Mouse (Mus musculus) neural tube, embryonic 12.5 days (tissue): ENCODE results near the gene Kif5c. TPM values are rescaled to one million over a fixed set of nuclear protein-coding genes. Genes with fewer than 3 reads are reported as not detected.
A peak's percentile ranks its signal among the peaks of the same experiment; 100 is the strongest.

Experiments used
- ATAC-seq: fragments of 200-750 bp; cut with Nextera tagmentation; 2 replicates; pipeline ENCODE4 v1.8.0; 2017; ENCODE audit warnings: low read depth, mild to moderate bottlenecking, moderate TSS enrichment, moderate library complexity; ENCODE audit not compliant: low FRiP score
- H3K27ac ChIP-seq: fragments of 300-500 bp; sonication (generic); 2 replicates; pipeline ENCODE4 v1.5.1; 2016
- H3K27me3 ChIP-seq: fragments of 300-500 bp; sonication (generic); replicated peaks from 2 replicates; pipeline ENCODE4 v1.6.1; 2016; ENCODE audit warnings: mild to moderate bottlenecking
- H3K36me3 ChIP-seq: fragments of 300-500 bp; sonication (generic); 2 replicates; pipeline ENCODE4 v1.6.1; 2016; ENCODE audit warnings: mild to moderate bottlenecking
- H3K4me1 ChIP-seq: fragments of 300-500 bp; sonication (generic); 2 replicates; pipeline ENCODE4 v1.6.1; 2016
- H3K4me2 ChIP-seq: fragments of 300-500 bp; sonication (generic); replicated peaks from 2 replicates; pipeline ENCODE4 v1.6.1; 2016; ENCODE audit warnings: mild to moderate bottlenecking
- H3K4me3 ChIP-seq: fragments of 300-500 bp; sonication (generic); 2 replicates; pipeline ENCODE4 v1.5.1; 2016
- H3K9ac ChIP-seq: fragments of 300-500 bp; sonication (generic); 2 replicates; pipeline ENCODE4 v1.6.1; 2016; ENCODE audit warnings: mild to moderate bottlenecking
- H3K9me3 ChIP-seq: fragments of 300-500 bp; sonication (generic); 2 replicates; pipeline ENCODE4 v1.6.1; 2016; ENCODE audit warnings: mild to moderate bottlenecking
- WGBS: fragments of 180-500 bp; shearing (Covaris S2); methylation state at CpG from one replicate; pipeline ENCODE4 v1.1.7; 2016; 5-methylcytosine and 5-hydroxymethylcytosine counted together
- polyA plus RNA-seq: library from polyadenylated mRNA; unstranded; fragments of >200 nt; fragmentation: Nextera tagmentation; extraction: Ambion mirVana; gene quantifications from 2 replicates; pipeline ENCODE4 v1.2.1, GENCODE M21; 2016

Gene Kif5c
- polyA plus RNA-seq, 1 experiment from 2014 or later, result 168 TPM

DNA sequence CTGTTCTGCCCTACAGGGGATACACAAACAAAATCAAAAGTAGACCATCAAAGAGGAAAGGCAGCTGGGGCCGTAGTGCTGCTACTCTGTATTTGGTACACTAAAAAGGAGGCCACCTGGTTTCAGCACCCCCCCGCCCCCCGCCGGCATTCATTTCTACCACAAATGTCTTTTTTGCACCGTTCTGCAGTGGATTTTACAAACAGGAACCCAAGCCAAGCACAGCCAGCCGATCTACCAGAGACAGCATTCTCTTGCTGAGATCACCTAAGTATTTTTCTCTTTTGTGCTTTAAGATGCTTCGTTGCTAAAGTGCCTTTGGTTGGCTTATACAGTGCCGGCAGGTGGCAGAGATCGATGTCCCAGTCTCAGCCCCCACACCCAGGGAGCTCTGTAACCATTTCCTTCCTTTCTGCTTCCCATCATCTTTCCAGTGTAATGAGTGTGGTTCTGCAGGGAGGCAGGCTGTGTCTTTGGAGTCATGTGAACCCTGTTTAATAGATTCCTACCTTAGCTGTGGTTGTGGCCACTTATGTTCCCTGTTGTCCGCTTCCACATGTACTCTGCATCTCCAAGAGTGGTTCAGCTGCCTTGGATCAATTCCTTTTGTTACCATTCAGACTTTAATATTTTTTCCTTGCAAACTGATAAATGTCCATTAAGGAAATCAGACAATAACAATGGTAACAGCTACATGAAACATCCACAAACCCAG lies 110.0 kb downstream of the Kif5c start:
- no peak for ATAC-seq
- no peak overlapping the region for H3K4me2 ChIP-seq
- H3K9ac ChIP-seq, result no peak overlapping the region
- WGBS, result 88% methylated on average over 10 of the region's 10 CpGs
- H3K36me3 ChIP-seq, result peaks cover 45% of the 10 kb centered on the region
- no peaks in the 10 kb centered on the region for H3K4me1 ChIP-seq
- no peaks in the 10 kb centered on the region for H3K27me3 ChIP-seq
- H3K9me3 ChIP-seq, result no peaks in the 10 kb centered on the region
- H3K27ac ChIP-seq, result no peak overlapping the region
- H3K4me3 ChIP-seq, result no peak overlapping the region

- peaks cover 40% of the 10 kb centered on the region for H3K36me3 ChIP-seq
- no peak overlapping the region for H3K9ac ChIP-seq
- H3K4me3 ChIP-seq, result no peak overlapping the region
- ATAC-seq, result no peak
- H3K9me3 ChIP-seq, result no peaks in the 10 kb centered on the region
- no peak overlapping the region for H3K27ac ChIP-seq
- 77% methylated on average over 2 of the region's 2 CpGs for WGBS
- H3K4me2 ChIP-seq, result no peak overlapping the region
- H3K27me3 ChIP-seq, result no peaks in the 10 kb centered on the region
- no peaks in the 10 kb centered on the region for H3K4me1 ChIP-seq
These were observed 110.5 kb downstream of the Kif5c start for GRCm38 (mm10) chr2:49729611-49729969.

DNA sequence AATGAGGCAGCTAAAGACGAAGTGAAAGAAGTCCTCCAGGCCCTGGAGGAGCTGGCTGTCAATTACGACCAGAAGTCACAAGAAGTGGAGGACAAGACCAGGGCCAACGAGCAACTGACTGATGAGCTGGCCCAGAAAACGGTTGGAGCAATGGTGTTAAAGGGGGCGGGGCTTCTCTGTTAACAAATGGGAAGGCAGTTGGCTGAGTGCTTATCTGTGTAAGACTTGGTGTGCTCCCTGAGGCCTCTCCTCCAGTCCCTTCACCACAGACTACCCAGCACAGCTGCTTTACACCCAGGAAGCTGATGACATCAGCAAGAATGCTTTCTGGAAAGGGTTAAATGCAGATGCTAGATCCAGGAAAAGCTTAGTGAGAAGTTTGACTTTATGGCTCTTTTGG lies 111.1 kb downstream of the Kif5c start:
- H3K4me1 ChIP-seq, result no peaks in the 10 kb centered on the region
- H3K9me3 ChIP-seq, result no peaks in the 10 kb centered on the region
- WGBS, result 42% methylated on average over 5 of the region's 5 CpGs
- peaks cover 36% of the 10 kb centered on the region for H3K36me3 ChIP-seq
- H3K27me3 ChIP-seq, result no peaks in the 10 kb centered on the region
- ATAC-seq, result no peak
- H3K9ac ChIP-seq, result no peak overlapping the region
- H3K4me3 ChIP-seq, result no peak overlapping the region
- H3K4me2 ChIP-seq, result no peak overlapping the region
- H3K27ac ChIP-seq, result no peak overlapping the region

GRCm38 (mm10) chr2:49732745-49733655 lies 113.9 kb downstream of the Kif5c start:
- Histone ChIP-seq H3K9ac (no peak overlapping the region), H3K4me1 (no peaks in the 10 kb centered on the region), H3K4me3 (no peak overlapping the region), H3K9me3 (no peaks in the 10 kb centered on the region), H3K27me3 (no peaks in the 10 kb centered on the region), H3K36me3 (peaks cover 53% of the 10 kb centered on the region), H3K27ac (no peak overlapping the region), H3K4me2 (no peak overlapping the region)
- 68% methylated on average over 11 of the region's 11 CpGs for WGBS
- no peak for ATAC-seq

- Histone ChIP-seq H3K27ac (no peak overlapping the region), H3K9me3 (no peaks in the 10 kb centered on the region), H3K9ac (no peak overlapping the region), H3K27me3 (no peaks in the 10 kb centered on the region), H3K4me1 (no peaks in the 10 kb centered on the region), H3K36me3 (peaks cover 50% of the 10 kb centered on the region), H3K4me3 (no peak overlapping the region), H3K4me2 (no peak overlapping the region)
- WGBS, result 63% methylated on average over 7 of the region's 7 CpGs
- ATAC-seq, result no peak
These were observed 114.5 kb downstream of the Kif5c start for GRCm38 (mm10) chr2:49733656-49734008.

- 59% methylated on average over 7 of the region's 7 CpGs for WGBS
- H3K4me1 ChIP-seq, result no peaks in the 10 kb centered on the region
- H3K4me3 ChIP-seq, result no peak overlapping the region
- peaks cover 50% of the 10 kb centered on the region for H3K36me3 ChIP-seq
- H3K9ac ChIP-seq, result no peak overlapping the region
- no peak overlapping the region for H3K4me2 ChIP-seq
- ATAC-seq, result peak; percentile 68; the same call in 1 of the 2 replicates
- H3K27ac ChIP-seq, result no peak overlapping the region
- H3K9me3 ChIP-seq, result no peaks in the 10 kb centered on the region
- H3K27me3 ChIP-seq, result no peaks in the 10 kb centered on the region
These were observed 115.1 kb downstream of the Kif5c start for GRCm38 (mm10) chr2:49734013-49734780.

GRCm38 (mm10) chr2:49735386-49735785 lies 116.3 kb downstream of the Kif5c start:
- peaks cover 52% of the 10 kb centered on the region for H3K36me3 ChIP-seq

DNA sequence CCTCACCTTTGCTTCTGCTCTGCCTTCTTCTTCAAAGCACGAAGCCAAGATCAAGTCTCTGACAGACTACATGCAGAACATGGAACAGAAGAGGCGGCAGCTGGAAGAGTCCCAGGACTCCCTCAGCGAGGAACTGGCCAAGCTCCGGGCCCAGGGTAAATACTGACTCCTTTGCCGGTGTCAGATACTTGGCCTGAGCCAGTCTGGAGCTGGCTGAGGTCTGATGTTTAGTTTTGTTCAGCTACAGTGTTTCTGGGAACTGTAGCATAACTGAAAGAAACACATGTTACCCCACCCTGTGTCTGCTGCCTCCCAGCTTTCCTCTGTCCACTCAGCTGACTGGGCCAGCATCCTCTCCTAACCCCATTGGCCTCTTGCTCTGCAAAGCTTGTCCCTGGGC lies 119.9 kb downstream of the Kif5c start:
- 88% methylated on average over 5 of the region's 5 CpGs for WGBS
- H3K4me3 ChIP-seq, result no peak overlapping the region
- no peak overlapping the region for H3K9ac ChIP-seq
- no peak for ATAC-seq
- peaks cover 28% of the 10 kb centered on the region for H3K4me1 ChIP-seq
- no peak overlapping the region for H3K27ac ChIP-seq
- H3K4me2 ChIP-seq, result no peak overlapping the region
- H3K9me3 ChIP-seq, result no peaks in the 10 kb centered on the region
- H3K27me3 ChIP-seq, result no peaks in the 10 kb centered on the region
- H3K36me3 ChIP-seq, result peaks cover 45% of the 10 kb centered on the region

More at GRCm38 (mm10) chr2:49735386-49735785, 116.3 kb downstream of the Kif5c start:
- 88% methylated on average over 13 of the region's 13 CpGs for WGBS
- Histone ChIP-seq H3K9me3 (no peaks in the 10 kb centered on the region), H3K9ac (no peak overlapping the region), H3K27me3 (no peaks in the 10 kb centered on the region), H3K4me2 (no peak overlapping the region), H3K4me1 (no peaks in the 10 kb centered on the region), H3K4me3 (no peak overlapping the region), H3K27ac (no peak overlapping the region)
- ATAC-seq, result no peak

DNA sequence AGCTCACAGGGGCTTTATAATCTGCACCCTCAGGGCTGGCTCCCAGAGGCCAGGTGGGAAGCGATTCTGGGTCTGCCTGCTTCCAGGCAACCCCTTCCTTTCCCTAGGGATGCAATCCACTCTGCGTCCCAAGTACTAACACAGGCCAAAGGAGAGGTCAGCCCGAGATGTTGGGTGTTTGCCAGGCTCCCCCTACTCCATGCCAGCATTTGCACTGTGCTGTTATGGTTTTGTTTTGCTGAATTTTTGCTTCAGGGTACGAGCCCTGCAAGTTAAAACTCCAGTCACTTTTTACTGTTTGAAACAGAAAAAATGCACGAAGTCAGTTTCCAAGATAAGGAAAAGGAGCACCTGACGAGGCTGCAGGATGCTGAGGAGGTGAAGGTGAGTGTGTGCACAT lies 121.9 kb downstream of the Kif5c start:
- Histone ChIP-seq H3K27me3 (no peaks in the 10 kb centered on the region), H3K9me3 (no peaks in the 10 kb centered on the region), H3K4me1 (peaks cover 38% of the 10 kb centered on the region), H3K9ac (no peak overlapping the region), H3K4me2 (no peak overlapping the region), H3K4me3 (no peak overlapping the region), H3K27ac (no peak overlapping the region), H3K36me3 (peaks cover 52% of the 10 kb centered on the region)
- 79% methylated on average over 6 of the region's 6 CpGs for WGBS
- ATAC-seq, result no peak

DNA sequence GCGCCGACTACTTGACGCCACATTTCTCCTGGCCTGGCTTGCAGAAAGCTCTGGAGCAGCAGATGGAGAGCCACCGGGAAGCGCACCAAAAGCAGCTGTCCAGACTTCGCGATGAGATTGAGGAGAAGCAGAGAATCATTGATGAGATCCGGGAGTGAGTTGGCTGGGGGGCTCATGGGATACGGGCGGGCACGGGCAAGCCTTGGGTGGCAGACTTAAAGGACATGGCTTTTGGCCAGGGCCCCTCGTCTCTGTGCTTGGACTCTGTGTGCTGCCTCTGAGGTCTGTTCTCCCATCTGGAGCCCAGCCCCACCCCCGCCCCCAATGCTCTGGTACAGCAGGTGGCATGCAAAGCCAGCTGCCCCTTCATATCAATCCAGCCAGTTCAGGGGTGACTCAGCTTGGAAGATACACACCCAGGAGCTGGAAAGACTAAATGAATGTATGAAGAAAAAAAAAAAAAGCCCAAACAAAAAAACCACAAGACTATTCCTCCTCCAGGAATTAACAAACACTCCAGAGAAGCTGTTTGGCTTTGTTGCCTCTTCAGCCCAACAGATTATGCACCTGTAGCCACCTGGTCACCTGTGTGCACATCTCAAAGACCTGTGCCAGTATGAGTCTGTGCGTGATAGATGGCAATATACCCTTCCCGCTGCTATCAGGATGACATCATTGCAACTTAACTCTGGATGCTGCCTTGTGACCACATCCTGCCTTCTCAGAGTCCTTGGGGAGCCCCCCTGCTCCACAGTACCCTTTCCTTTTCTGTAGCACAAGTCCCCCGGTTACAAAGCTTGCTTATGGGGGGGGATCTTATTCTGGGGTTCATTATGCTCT lies 123.0 kb downstream of the Kif5c start:
- peaks cover 53% of the 10 kb centered on the region for H3K36me3 ChIP-seq
- ATAC-seq, result peak; percentile 26; the same call in 1 of the 2 replicates
- no peak overlapping the region for H3K4me2 ChIP-seq
- 65% methylated on average over 16 of the region's 16 CpGs for WGBS
- no peaks in the 10 kb centered on the region for H3K9me3 ChIP-seq
- H3K4me1 ChIP-seq, result peaks cover 38% of the 10 kb centered on the region
- H3K9ac ChIP-seq, result no peak overlapping the region
- no peak overlapping the region for H3K27ac ChIP-seq
- H3K27me3 ChIP-seq, result no peaks in the 10 kb centered on the region
- H3K4me3 ChIP-seq, result no peak overlapping the region

DNA sequence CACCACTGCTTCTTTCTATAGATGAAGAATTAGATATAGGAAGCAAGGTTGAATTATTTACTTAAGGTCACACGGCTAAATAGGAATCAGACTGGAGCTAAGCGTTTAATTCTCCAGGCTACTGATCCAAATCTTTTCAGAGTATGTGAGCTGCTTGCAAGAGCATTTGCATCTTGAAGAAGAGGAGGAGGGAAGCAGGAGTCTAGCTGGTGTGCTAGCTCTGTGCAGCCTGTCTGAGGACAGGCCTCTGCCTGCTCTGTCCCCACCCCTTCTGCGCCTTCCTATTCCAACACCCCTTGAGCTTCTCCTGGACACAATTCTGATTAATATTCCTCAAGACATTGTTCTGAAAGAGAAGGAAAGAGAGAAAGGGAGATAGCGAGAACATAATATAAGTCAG lies 123.8 kb downstream of the Kif5c start:
- H3K4me3 ChIP-seq, result no peak overlapping the region
- H3K9ac ChIP-seq, result no peak overlapping the region
- no peaks in the 10 kb centered on the region for H3K9me3 ChIP-seq
- peaks cover 55% of the 10 kb centered on the region for H3K36me3 ChIP-seq
- H3K27me3 ChIP-seq, result no peaks in the 10 kb centered on the region
- no peak overlapping the region for H3K27ac ChIP-seq
- WGBS, result 78% methylated on average over 4 of the region's 4 CpGs
- H3K4me2 ChIP-seq, result no peak overlapping the region
- ATAC-seq, result no peak
- H3K4me1 ChIP-seq, result peaks cover 38% of the 10 kb centered on the region
